Mouse (Mus musculus) c-Kit-positive CD71-negative TER-119-negative erythroid progenitor cells, embryonic 14.5 days (primary cell): ENCODE data around the gene Gm49378.

ENCODE experiments used
- DNase-seq: peaks from one replicate; pipeline ENCODE4 v3.0.0-alpha.2; 2013; ENCODE audit warnings: low read depth

Gene Gm49378

DNA sequence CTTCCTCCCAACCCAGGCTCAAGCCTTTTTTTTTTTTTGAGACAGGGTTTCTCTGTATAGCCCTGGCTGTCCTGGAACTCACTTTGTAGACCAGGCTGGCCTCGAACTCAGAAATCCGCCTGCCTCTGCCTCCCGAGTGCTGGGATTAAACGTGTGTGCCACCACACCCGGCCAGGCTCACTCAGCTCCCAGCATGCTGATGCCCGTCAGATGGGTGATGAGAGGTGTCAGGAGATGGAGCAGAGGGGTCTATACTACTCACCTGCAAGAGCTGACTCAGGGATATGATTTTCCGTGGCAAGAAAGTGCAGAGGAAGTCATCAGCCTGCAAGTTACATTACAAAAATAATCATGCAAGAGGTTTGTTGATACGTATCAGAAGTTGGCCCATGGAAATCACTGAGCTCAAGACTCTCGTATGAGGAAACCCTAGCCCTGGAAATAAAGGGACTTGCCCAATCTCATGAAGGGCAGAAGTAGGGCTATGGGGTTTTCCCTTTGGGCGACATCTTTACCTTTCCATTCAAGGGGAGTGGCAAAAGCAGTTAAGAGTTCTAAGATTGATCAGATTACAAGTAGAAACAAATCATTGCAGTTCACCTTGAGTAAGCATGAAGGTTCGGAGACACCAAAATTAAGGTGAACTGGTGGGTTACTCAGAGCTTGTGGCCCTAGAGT is 47.8 kb downstream of the Gm49378 start:
- no peak for DNase-seq

DNA sequence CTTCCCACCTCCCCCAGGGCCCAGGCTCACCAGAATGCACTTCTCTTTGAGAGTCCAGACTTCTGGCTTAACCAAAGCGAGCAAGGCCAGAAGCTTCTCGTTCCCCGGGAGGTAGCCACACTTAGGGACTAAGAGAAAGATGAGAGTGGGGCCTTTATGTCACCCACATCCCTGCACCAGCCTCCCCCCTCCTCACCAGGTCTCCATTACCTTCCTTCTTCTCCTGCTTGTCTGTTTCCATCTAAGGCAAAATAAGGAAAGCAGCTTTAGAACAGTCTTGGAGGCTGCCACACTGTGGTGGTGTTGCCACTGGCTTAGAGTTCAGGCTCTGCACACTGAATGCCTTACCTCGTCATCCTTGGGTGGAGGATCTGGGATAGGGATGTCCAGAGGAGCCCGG is 48.4 kb downstream of the Gm49378 start:
- no peak for DNase-seq

DNA sequence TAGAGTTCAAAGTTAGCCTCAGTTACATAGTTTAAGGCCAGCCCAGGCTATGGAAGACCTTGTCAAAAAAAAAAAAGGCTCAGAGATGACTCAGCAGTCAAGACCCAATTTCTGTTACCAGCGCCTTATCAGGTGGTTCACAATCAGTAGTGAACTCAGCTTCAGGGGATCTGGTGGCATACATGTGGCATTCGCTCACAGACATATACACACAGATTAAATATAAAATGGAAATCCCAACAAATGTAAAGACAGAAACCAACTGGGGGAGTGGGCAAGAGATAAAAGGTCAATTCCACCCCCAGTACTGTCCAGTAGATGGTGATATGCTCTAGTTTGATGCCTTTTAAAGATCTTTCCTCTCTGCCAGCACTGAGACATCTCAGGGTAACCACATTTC is 51.5 kb downstream of the Gm49378 start:
- DNase-seq, result no peak

- no peak for DNase-seq
These were observed 52.1 kb downstream of the Gm49378 start for GRCm38 (mm10) chr14:55585566-55585960.

DNA sequence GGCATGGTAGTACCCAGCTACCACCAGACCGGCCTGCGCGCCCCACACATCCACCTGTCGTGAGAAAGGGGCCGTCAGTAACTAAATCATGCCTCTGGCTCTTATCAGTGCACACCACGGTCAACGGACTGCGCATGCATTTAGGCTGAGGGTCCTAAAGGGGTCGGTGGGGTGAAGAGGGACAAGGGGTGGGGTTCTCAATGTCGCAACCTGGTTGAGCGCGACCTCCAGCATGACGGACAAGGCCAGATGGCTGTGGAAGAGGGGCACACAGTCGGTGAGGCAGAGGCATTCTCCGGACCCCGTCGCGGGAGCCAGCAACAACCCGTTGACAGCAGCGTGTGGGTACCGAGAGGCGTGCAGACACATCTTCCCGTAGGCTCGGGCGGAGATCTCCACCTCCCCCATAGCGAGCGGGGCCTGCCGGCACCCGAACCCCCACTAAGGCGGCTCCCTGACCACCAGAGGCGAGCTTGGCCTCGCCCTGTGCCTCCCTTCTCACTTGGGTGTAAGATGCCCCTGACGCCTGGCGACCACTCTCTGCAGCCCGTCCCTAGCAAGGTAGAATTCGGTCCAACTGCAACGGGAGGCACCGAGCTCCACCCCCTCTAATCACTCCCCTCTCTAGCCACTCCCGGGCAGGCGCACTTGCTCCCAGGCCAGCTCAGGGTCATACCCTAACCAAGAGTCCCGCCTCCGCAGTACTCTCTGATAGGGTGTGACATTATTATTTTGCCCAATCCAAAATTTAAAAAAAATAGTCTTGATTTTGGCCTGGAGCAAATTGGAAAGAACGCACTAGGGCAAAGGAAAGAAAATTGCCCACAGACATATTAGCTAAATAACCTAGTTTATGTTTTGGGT is 52.8 kb downstream of the Gm49378 start, which contains the start of gene Emc9:
Emc9 (minus strand) TSS at position 601 of the 864 bp plus-strand sequence.
- peak; percentile 68 for DNase-seq

- DNase-seq, result no peak
These were observed 53.4 kb downstream of the Gm49378 start for GRCm38 (mm10) chr14:55584303-55584701.

GRCm38 (mm10) chr14:55581981-55582681 is 55.6 kb downstream of the Gm49378 start:
- no peak for DNase-seq

DNA sequence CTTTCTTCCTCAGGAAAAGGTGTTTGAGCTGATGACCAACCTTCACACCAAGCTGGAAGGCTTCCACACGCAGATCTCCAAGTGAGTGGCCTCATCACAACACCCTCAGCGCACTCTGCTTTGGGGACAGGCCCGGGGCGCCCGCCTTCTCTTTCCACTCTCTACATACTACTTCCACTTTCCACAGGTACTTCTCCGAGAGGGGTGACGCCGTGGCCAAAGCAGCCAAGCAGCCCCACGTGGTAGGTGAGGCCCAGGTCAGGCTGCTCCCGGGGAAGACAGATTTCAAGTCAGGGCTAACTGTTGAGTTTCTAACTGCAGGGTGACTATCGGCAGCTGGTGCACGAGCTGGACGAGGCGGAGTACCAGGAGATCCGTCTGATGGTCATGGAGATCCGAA is 57.0 kb downstream of the Gm49378 start:
- no peak for DNase-seq

GRCm38 (mm10) chr14:55579511-55580496 is 57.9 kb downstream of the Gm49378 start:
- no peak for DNase-seq
